Mouse (Mus musculus) bone marrow macrophage, adult 2 months (primary cell): Measurements from ENCODE around the gene Msl1.

ENCODE experiments used
- CTCF ChIP-seq: IDR thresholded peaks from 2 replicates; pipeline ENCODE4 v1.5.1; 2012; ENCODE audit warnings: low read depth, mild to moderate bottlenecking, low read length, moderate library complexity
- POLR2A ChIP-seq: IDR thresholded peaks from 2 replicates; pipeline ENCODE4 v1.6.1; 2012; ENCODE audit warnings: mild to moderate bottlenecking, low read depth, low read length, borderline replicate concordance

DNA sequence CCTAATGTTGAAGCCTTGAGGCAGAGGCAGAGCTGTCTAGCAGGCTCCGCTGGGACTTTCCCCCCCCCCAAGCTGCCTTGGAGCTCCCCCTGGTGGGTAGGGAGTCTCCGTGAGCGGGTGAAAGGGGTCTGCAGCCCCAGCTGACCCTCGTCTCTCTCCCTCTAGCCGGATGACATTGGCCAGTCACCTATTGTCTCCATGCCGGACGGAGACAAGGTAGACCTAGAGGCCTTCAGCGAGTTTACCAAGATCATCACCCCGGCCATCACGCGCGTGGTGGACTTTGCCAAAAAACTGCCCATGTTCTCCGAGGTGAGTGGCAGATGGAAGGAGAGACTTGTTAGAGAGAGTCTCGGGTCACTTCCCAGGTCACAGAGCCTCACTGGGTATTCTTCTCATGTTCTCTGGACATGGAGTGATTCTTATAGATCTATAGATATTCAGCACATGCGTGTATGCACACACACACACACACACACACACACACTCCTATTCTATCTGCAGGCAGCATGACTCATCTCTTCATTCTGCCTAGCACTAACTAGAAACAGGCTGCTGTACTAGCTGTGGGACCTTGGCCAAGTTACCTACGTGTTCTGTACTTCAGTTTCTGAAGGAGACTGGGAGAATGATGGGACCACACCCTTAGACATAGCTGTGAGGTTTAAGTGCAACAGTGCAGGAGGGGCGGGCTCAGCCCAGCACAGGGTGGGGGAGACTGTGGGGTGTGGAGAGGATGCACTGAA lies 32.4 kb upstream of the Msl1 start:
- TF ChIP-seq CTCF (no peak), POLR2A (no peak)
